Mouse (Mus musculus) erythroblast, embryonic 14.5 days (primary cell): ENCODE data around the gene Cacna1c. TPM values are rescaled to one million over a fixed set of nuclear protein-coding genes. Genes with fewer than 3 reads are reported as not detected.

Experiments used
- H3K27me3 ChIP-seq: 2 replicates; pipeline ENCODE4 v1.6.1; 2012; ENCODE audit warnings: inconsistent platforms; ENCODE audit not compliant: control insufficient read depth
- H3K36me3 ChIP-seq: 2 replicates; pipeline ENCODE4 v1.6.1; 2012; ENCODE audit warnings: mild to moderate bottlenecking, inconsistent platforms; ENCODE audit not compliant: control insufficient read depth
- H3K4me1 ChIP-seq: 2 replicates; pipeline ENCODE4 v1.6.1; 2012; ENCODE audit warnings: inconsistent platforms; ENCODE audit not compliant: control insufficient read depth
- H3K4me3 ChIP-seq: replicated peaks from 2 replicates; pipeline ENCODE3; 2012; ENCODE audit warnings: moderate library complexity, mild to moderate bottlenecking, inconsistent platforms
- H3K9me3 ChIP-seq: 2 replicates; pipeline ENCODE4 v1.6.1; 2012; ENCODE audit warnings: low read length, inconsistent platforms, mixed read lengths; ENCODE audit not compliant: control insufficient read depth
- GATA1 ChIP-seq: IDR thresholded peaks from 2 replicates; pipeline ENCODE4 v1.6.1; 2012; ENCODE audit warnings: low read length, inconsistent platforms, mixed read lengths
- TAL1 ChIP-seq: IDR thresholded peaks from 3 replicates; pipeline ENCODE4 v1.6.1; 2012; ENCODE audit warnings: low read length, inconsistent platforms, mixed read lengths
- polyA plus RNA-seq: library from polyadenylated mRNA; stranded (reverse); fragments of >175 nt; gene quantifications from 2 replicates; pipeline ENCODE4 v1.2.3, GENCODE M21; 2012

Cacna1c gene
- polyA plus RNA-seq, 1 experiment, result 0.14 TPM

DNA sequence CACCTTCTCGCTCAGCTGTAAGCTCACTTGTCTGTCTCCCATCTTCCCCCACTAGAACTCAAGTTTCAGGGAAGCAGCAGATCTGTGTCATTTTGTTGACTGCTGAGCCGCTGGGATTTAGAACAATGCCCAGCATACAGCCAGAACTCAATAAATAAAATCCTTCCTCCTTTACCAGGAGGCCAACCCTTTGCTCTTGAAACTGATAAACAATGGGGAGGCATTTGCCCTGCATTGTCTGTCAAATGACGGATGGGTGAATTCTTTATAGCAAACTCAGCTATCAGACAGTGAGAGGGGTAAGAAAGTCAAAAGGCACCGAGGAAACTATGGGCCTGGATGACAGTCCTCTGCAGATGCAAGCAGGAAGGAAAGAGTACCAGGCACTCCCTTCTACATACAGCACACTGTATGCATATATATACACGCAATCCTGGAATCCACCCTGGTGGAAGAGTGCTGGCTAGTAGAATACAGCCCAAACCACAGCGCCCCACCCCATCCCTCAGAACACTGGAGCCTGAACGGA lies 187.5 kb downstream of the Cacna1c start:
- Histone ChIP-seq H3K36me3 (peaks cover 64% of the 10 kb centered on the region), H3K9me3 (no peaks in the 10 kb centered on the region), H3K4me1 (peaks cover 57% of the 10 kb centered on the region), H3K4me3 (no peak overlapping the region), H3K27me3 (no peaks in the 10 kb centered on the region)
- TF ChIP-seq GATA1 (no peak), TAL1 (no peak)

DNA sequence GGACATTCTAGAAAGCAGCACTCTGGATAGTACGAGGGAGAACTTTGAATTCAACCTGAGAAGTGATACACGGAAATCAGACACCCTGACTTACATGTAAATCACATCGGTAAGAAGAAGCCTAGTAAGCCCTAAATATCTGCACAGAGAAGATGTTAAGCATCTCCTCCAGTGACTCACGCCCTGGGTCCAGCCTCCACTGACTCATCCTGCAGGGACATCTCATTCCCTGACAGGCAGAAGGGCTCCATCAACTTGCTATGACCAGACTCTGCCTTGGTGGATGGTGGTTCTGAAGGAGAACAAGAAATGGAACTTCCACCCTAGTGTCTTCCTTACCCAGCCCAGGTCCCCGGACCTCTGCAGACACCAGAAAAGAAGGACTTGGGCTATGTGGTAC lies 191.6 kb downstream of the Cacna1c start:
- Histone ChIP-seq H3K4me1 (peaks cover 33% of the 10 kb centered on the region), H3K4me3 (no peak overlapping the region), H3K36me3 (peaks cover 50% of the 10 kb centered on the region), H3K27me3 (no peaks in the 10 kb centered on the region), H3K9me3 (no peaks in the 10 kb centered on the region)
- no peak for TF ChIP-seq TAL1
- TF ChIP-seq GATA1, result no peak

DNA sequence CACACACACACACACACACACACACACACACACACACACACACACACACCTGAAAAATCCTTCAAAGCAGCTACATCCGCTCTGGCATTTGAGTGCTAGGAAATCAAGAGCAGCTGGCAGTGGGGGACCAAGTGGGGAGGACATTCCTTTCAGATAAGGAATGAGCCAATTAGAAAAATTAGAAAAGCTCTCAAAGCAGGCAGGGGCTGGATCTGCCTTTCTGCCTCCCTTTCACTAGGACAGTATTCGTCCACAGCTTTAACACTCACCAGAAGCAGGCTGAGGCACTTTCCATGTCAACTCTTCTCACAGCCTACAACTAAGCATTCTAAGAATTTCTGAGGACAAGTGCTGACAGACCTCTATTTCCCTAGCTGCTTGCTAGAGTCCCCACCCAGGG lies 194.8 kb downstream of the Cacna1c start:
- Histone ChIP-seq H3K9me3 (no peaks in the 10 kb centered on the region), H3K4me3 (no peak overlapping the region)
- no peak for TF ChIP-seq TAL1
- TF ChIP-seq GATA1, result no peak

DNA sequence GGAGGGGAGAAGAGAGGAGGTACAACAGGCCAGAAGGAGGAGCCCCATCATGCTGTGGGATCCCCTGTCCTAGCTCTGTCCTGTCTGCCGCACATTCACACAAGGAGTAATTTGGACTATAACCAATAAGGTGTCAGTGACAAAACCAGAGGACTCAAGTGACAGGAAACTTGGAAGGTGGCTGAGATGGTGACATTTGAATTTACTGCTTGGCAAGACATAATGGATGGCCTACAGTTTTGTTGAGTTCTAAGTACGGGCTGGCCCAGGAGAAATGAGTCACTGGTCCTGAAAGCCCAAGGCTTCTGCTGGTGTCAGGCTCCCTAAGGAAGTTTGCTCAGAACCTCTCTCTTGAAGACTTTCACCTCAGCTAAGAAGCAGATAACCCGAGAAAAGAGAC lies 196.0 kb downstream of the Cacna1c start:
- H3K4me3 ChIP-seq, result no peak overlapping the region
- no peaks in the 10 kb centered on the region for H3K9me3 ChIP-seq
- no peak for TF ChIP-seq GATA1
- no peak for TF ChIP-seq TAL1
- peaks cover 23% of the 10 kb centered on the region for H3K4me1 ChIP-seq
- H3K27me3 ChIP-seq, result no peaks in the 10 kb centered on the region
- H3K36me3 ChIP-seq, result peaks cover 12% of the 10 kb centered on the region

More for the DNA sequence above, 194.8 kb downstream of the Cacna1c start:
- Histone ChIP-seq H3K4me1 (peaks cover 23% of the 10 kb centered on the region), H3K36me3 (peaks cover 20% of the 10 kb centered on the region), H3K27me3 (no peaks in the 10 kb centered on the region)

DNA sequence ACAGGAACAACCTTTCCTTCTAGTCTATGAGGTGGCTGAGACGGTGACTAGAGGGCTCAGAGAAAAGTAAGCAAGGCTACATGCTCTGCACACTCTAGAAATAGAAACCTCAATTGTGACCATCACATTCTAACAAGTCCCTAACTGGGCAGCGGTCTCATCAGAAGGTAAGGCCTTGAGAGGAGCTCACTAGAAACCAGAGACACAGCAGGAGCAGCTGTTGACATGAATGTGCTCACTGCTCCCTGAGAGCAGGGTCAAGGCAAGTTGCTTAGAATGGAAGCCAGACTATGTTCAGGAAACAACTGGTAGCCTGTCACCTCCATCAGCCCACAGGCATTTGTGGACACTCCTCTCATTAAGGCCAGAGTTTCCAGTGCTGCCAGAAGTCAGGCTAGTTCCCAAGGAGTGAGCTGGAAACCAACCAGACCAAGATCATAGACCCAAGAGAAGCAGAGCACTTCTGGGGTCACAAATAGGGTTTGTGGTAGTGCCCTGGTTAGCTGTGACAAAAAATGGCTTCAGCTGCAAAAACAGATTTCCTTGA lies 196.8 kb downstream of the Cacna1c start:
- TF ChIP-seq GATA1 (no peak), TAL1 (no peak)
- Histone ChIP-seq H3K9me3 (no peaks in the 10 kb centered on the region), H3K4me1 (peaks cover 23% of the 10 kb centered on the region), H3K36me3 (peaks cover 4% of the 10 kb centered on the region), H3K4me3 (no peak overlapping the region), H3K27me3 (no peaks in the 10 kb centered on the region)

DNA sequence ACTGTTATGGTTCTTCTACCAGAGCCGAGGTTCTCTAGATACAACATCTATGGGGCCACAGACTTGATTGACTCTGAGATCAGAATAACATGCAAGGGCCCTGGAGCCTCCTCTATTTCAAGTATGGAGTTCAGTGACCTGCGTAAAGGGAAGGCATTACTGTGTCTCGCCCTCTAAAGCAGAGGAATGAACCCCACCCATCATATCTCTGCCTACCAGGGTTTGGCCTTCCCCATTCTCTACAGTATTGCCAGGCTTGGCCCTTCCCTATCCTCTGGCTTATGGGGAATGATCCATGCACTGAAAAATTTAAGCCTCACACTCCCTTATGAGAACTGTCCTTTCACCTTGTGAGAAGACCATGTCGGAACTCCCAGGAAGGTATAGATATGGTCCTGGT lies 198.8 kb downstream of the Cacna1c start:
- H3K36me3 ChIP-seq, result no peaks in the 10 kb centered on the region
- no peak for TF ChIP-seq TAL1
- no peak for TF ChIP-seq GATA1
- H3K4me3 ChIP-seq, result no peak overlapping the region
- H3K4me1 ChIP-seq, result peaks cover 23% of the 10 kb centered on the region
- H3K9me3 ChIP-seq, result no peaks in the 10 kb centered on the region
- no peaks in the 10 kb centered on the region for H3K27me3 ChIP-seq

DNA sequence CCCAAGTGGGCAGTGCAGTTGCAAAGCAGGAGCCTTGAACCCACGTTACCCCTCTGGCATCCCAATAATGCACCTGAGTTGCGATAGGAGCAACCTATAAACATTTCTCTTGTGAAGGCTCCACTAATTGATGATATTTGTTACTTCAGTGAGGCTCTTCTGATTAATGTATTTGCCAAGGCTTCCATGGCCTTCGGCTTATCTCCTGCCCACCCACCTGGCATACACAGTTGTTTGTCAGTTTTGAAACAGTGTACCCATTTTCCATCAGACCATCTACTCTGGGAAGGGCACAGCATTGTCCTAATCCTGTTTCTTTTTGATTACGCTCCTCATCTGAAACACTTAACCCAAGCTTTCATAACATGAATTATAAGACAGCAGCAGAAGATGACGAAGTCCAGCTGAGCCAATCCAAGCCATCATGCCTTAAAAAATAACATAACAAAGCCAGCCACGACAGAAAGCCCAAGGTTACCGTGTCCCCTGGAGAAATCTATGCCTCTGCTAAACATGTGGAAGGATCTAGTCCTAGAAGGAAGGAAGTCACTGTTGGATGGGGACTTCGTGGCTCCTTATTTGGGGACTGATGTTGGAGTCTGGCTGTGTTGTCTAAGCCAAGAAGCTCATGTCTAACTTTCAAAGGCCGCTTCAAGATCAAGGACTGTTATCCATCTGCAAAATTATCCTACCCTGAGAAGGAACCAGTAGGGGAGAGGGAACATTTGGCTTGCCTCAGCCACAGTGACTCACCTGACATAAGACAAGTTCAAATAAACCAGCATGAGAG lies 201.8 kb downstream of the Cacna1c start:
- Histone ChIP-seq H3K9me3 (no peaks in the 10 kb centered on the region), H3K4me3 (no peak overlapping the region)
- no peak for TF ChIP-seq TAL1
- no peak for TF ChIP-seq GATA1

DNA sequence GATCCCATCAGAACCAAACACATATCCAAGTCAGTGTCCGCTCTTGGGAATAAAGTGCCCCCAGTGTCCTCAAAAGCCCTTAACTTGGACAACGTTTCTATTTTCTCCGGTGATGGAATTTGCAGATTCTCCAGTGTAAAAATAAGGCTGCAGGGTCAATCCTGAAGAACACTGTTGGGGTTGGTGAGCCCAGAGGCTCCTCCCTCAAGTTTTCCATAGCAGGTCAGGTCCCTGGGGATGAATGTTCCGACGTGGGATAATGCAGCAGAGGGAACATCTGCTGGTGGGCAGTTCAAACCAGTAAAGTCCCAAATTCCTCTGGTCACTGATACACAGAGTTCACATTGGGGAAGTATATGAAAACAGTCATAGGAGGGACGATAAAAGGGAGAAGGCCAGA lies 203.8 kb downstream of the Cacna1c start:
- H3K36me3 ChIP-seq, result no peaks in the 10 kb centered on the region
- H3K4me1 ChIP-seq, result peaks cover 12% of the 10 kb centered on the region
- H3K9me3 ChIP-seq, result no peaks in the 10 kb centered on the region
- no peak overlapping the region for H3K4me3 ChIP-seq
- TF ChIP-seq GATA1 (no peak), TAL1 (no peak)
- peaks cover 2% of the 10 kb centered on the region; the same call in 1 of the 2 replicates for H3K27me3 ChIP-seq

More for the DNA sequence above, 201.8 kb downstream of the Cacna1c start:
- no peaks in the 10 kb centered on the region for H3K36me3 ChIP-seq
- peaks cover 21% of the 10 kb centered on the region for H3K4me1 ChIP-seq
- no peaks in the 10 kb centered on the region; the same call in 1 of the 2 replicates for H3K27me3 ChIP-seq

DNA sequence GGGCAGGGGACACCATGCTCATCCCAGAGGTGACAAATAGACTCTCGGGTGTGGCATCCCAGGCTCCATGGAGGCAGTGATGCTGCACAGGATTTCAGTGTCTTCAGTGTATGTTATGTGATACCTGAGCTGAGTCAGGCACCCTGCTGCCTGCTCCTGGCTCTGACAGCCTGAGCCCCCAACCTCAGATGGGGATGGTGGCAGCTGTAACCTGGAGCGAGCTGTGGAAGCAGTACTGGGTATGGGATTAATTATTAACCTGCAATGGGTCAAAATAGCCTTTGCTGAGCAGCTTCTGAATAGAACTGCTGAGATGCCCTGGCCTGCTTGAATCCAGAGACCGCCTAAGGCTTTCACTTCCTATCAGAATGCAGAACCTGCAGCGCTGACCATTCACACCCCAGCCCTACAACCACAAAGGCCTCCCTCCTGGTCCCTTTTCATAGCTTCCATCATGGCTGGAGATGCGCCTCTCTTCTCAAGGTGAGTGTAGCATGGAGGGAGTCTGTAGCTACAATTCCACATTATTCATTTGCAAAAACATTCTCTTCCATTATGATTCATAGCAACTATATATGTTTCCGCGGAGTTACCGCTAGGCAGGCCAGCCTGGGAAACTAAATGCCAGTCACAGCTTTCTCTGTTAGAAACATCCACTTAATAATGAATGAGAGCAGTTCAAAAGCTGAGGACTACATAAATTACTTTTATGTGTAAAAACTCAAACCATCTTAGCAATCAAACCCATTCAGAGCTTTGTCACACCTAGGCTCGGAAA lies 206.0 kb downstream of the Cacna1c start:
- Histone ChIP-seq H3K27me3 (peaks cover 2% of the 10 kb centered on the region; the same call in 1 of the 2 replicates), H3K4me3 (no peak overlapping the region), H3K4me1 (no peaks in the 10 kb centered on the region), H3K36me3 (no peaks in the 10 kb centered on the region), H3K9me3 (no peaks in the 10 kb centered on the region)
- TF ChIP-seq GATA1 (no peak), TAL1 (no peak)
